Mouse (Mus musculus) adrenal gland, postnatal 25 days (tissue): ENCODE results near the gene Gm10272. TPM values are rescaled to one million over a fixed set of nuclear protein-coding genes. Genes with fewer than 3 reads are reported as not detected.
"Not testable (repeated sequence)": the region's sequence is repeated elsewhere in the genome, so short reads cannot be mapped to it uniquely, and the experiment has no call there.

Experiments used
- DNase-seq: peaks from one replicate; pipeline ENCODE4 v3.0.0; 2021; ENCODE audit warnings: mixed read lengths
- long read RNA-seq: library from polyadenylated mRNA; stranded (forward); transcript quantifications from one replicate; pipeline ENCODE4 v2.0.0, GENCODE M21; 2021
- total RNA-seq: library from RNA; stranded (reverse); gene quantifications from 2 replicates; pipeline ENCODE4 v1.2.3, GENCODE M21; 2021

Gm10272 gene
- total RNA-seq, result not detected in 2 replicates
- long read RNA-seq, result 0 reads

DNA sequence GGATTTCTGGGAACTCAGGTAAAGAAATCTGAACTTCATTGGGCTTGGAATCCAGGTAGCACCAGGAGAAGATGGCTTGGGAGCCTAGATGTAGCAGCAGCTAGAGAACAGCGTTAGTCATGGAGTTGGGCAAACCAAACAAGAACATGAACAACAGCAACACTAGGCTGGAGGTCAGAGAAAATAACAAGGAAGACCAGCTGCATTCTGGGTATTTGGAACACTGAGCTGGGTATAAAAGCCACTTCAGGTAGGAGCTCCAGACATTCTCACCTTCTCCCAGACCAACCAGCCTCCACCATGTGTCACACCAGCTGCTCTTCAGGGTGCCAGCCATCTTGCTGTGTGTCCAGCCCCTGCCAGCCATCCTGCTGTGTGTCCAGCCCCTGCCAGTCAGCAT is at the start of gene Gm10272:
Gene Gm10272 (plus strand): TSS at position 301 of the 400 bp plus-strand sequence.
- DNase-seq, result no peak

DNA sequence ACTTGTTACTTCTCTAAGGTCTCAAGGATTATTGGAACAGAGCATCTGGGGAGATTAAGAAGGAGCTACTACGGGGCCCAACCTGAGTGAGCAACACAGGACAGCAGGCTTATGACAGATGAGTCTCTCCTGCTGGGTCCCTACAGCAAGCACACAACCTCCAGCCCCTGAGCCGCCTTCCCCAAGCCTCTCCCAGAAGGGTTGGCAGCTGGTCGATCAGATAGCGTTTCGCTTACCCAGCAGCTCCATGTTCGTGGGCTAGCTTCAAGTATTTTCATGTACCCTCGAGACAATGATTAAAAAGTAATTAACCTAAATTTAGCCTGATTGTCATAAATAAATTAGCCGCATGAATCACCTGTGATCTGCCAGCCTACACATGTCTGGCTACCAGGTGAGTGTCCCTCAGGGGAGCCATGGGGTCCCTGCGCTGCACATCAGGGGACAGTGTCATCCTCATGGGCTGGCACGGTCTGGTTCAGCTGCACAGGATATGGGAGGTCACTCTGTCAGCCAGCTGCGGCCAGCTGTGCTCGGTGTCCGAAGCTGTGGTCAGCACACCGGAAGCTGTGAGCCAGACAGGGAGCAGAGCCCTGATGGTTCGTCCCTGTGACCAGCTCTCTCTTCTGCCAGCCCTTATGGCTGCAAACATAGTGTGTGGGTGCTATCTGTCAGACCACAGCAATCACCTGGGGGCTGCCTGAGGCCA is 48.0 kb upstream of the Gm10272 start:
- DNase-seq, result no peak

DNA sequence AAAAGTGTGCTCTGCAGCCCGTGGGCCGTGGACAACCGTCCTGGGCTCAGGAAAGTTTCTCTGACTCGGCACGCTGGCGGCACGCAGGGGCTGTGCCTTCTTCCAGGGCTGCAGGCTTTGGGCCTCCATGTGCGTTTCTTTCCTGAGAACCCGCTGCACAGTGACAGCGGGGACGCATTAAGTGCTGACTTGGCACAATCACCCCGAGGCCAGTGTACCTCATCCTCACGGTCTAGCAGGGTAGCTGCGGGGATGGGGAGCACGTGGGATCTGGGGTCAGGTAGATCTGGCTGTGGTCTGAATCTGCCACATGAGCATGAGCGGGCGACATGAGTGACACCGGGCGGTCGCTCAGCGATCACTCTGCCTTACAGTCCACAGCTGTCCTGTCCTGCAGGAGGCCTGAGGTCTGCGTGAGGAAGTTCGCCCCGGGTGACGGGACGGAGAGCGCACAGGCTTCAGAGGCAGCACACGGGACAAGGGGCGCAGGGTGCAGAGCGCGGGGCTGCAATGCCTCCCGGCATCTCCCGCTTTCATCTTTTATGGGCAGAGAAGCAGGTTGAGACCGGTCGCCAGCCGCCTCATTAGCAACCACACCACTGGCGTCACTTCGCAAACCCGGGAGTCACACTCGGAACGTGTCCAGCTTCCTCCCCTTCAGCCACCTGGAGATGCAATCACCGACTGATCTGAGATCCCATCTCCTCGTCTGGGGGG is 42.3 kb upstream of the Gm10272 start:
- no peak for DNase-seq

DNA sequence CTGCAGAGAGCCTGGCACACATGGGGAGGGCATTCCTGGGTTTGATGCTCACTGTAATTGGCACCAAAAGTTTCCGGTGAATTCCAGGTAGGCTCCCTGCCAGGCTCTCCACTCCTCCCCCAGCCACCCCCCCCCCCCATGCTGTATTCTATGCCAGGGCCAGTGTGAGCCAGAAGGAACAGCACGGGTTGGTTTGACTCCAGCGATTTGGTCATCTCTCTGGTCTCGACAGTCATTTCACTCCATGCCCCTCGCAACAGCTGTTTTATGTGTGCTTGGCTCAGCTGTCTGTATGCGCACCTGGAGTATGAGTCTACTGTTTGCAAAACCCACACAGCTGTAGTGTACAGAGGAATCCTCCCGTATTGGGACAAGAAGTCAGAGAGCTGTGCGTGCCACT is 40.1 kb upstream of the Gm10272 start:
- no peak for DNase-seq

DNA sequence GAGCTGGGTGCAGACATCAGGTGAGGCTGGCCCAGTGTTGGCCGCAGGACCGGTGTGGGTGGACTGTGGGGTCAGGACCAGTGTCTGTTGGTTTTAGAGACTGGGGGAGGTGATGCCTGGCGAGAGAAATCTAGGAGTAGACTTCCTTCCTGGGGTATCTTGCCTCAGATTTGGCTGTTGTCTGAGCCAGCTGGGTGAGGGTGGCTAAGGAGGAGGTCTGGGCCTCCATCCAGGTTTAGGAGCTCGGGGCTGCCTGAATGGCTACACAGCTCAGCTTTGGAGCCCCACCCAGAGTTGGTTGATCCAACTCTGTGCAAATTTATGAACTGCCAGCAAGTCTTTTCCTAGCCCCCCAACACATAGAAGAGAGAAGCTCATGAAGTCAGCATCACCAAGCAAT is 39.0 kb upstream of the Gm10272 start:
- DNase-seq, result no peak

DNA sequence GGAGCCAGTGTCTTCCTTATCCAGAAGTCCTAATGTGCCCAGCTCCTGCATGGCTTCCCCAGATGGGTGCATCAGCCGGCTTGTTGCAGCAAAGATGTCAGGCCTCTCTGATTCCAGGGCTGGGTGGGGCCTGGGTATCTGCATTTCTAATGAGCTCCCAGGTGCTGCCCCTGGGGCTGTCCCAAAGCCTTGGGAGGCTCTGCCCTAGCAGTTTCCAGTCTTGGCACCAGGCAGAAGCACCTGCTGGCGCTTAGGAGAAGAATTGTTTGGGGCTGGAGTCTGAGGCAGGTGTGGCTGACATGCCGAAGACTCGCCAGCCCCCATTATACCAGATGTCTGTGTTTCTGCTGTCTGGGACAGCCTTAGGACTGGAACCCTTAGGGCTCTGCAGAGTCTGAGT is 35.7 kb upstream of the Gm10272 start:
- DNase-seq, result no peak

DNA sequence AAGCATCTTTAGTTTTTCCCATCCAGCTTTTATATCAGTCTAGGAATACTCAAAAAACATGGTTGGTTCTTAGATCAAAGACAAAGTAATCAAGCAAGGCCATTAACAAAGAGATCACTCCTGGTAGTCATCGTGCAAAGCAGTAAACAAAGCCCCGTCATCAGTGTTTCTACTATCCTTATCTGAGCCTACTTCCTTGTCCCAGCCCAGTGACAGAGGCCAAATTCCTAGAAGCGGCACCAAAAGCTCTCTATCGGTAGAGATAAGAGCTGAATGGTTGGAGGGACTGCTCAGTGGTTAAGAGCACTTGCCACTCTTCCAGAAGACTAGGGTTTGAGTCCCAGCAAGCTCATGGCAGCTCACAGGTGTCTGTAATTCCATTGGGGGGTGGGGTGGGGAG is 34.9 kb upstream of the Gm10272 start:
- DNase-seq, result no peak

DNA sequence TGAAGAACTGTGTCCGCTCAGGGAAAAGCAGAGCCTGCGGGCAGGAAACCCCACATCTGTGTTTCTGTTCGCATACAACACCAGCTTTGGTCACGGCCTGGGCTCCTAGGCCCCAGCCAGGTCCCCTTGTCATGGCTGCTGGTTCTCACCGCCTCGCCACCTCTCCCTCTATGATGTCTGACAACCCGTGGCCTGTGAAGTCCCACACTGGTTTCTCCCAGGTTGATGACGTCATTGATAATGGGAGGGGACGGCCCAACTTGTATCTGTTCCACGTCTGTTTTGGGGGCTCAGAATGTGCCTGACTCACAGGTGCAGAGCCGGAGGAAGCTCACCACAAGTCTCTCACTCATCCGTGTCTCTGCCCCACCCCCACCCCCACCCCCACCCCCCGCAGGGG is 32.7 kb upstream of the Gm10272 start:
- DNase-seq, result no peak

DNA sequence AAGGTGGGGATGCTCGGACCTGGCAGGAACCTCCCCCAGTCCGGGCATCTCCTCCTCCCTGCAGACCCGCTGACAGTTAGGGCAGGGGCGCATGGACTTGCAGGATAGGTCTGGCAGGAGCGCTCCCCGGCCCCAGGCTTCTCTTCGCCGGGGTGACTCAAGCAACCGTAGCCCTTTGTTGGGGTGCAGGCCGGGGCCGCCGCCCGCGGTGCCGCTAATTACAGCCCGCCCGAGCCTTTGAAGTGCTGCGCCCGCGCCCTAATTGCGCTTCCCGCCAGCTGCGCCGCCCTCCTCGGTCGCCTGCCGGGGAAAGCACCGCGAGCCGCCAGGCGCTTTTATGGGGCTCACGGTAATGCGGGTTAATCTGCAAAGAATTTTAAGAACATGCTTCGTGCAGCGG is 28.9 kb upstream of the Gm10272 start:
- no peak for DNase-seq

DNA sequence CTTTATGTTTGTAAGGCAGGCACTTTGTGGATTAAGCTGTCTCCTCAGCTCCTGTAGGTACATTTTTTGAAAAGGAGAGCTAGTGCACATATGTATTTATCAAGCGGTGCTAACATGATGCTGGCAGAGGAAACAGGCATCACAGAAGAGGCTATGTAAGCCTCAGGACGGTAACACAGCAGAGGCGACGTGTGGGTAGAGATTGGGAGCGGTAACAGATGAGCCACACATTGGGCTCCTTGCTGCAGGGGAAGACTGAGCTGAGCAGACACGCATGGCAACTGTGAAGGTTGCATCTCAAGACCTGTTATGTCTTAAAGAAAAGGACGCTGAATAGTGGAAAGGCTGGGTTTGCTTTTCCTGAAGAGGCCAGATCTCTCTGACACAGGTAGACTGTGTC is 23.4 kb upstream of the Gm10272 start:
- no peak for DNase-seq

DNA sequence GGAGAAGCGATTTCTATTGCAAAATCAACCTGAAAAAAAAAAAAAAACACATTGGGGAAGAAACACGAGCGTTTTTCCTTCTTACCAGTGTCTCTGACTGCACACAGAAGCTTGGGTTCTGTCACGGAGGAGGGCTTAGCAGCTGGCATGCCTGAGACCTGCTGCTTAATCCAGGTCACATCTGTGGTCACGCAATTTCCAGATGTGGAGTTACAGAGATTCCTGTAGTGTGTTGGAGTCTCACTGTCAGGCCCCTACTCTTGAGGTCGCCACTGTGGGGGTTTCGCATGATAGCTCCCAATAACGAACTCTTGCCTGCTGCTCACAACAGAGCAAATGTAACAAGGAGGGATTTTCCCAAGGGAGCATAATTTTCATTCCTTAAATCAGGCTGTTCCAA is 22.2 kb upstream of the Gm10272 start:
- DNase-seq, result no peak

DNA sequence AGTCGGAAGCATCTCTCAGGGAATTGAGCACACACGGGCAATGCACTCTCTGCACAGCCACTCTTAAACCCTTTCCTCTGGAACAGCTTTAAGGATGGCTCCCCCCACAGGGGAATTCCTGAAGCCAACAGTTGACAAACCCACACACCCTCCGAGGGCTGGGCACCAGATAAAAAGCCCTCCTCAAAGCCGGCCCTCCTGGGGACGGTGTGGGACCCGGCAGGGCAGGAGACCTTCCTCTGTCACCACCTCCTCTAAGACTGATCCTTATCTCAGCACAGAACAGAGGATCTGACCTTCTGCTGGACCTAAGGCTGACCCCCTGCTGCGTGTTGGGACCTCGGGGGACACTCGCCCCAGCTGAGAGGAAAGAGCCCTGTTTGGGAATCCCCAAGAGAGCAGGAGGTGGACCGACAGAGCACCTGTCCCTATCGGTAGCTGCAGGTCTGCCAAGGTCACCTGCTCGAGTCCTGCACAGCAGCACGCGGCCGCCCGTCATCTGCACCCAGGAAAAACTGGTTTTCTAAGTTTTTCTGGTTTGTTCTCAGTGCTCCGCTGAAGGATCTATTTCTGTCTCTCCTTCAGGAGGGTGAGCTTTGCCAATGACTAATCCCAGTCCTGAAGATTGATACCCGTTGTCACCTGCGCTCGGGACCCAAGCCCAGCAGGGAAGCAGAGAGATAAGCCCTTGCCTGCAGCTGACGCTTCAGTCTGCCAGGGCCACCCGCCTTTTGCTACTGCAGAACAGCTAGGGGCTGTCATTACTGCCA is 20.3 kb upstream of the Gm10272 start, which contains the start of gene Tspear:
Gene Tspear (plus strand): TSS at position 675 of the 770 bp plus-strand sequence.
- no peak for DNase-seq

DNA sequence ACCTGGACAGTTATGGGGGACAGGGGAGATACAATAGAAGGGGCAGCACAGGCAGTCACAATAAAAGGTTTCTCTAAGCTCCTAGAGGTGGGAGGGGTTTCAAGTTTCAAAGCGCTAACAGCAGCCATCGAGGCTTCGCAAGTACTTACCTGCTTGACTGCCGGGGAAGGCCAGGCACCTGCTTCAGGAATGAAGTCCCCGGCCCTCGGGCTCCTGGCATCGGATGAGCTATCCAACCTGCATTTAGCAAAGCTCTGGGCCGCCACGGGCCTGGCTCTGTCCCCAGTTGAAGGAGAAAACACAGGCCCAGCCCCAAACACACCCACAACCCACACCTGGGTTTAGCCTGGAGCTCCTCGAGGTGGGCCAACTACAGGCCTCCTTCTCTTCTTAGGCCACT is 19.4 kb upstream of the Gm10272 start:
- no peak for DNase-seq

DNA sequence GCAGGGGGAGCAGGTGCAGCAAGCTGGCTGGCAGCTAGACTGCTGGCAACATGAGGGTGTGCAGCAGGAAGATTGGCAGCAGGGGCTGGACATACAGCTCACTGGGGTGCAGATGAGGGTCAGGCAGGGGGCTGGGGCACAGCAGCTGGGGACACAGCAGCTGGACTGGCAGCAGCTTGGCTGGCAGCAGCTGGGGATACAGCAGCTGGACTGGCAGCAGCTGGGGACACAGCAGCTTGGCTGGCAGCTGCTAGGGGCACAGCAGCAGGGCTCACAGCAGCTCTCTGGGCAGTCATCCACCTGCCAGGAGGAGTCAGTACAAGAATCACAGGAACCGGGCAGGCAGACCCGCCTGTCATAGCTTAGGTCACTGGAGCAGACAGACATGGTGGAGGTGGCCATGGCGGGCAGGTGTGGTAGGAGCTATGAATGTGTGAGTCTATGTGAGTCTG is 16.0 kb upstream of the Gm10272 start, which contains the start of gene Gm19402:
Gene Gm19402 (minus strand): TSS at position 402 of the 452 bp plus-strand sequence.
- not testable (repeated sequence) for DNase-seq

DNA sequence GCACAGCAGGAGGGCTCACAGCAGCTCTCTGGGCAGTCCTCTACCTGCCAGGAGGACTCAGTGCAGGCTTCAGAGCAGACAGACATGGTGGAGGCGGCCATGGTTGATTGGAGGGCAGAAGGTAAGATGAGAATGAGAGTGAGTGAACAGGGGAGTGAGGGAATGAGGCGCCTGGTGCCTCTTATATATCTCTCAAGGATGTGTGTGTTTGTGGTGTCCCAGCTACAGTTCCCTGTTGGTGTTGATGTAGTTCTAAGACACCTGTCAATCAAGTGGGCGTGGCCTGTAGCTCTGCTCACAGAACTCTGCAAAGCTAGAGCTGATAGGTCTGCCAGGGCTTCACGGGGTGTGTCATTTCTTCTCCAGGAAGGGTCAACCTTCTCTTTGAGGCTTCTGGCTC is 9.3 kb upstream of the Gm10272 start, which contains the start of gene Gm9508:
Gene Gm9508 (minus strand): TSS at position 101 of the 400 bp plus-strand sequence.
- no peak for DNase-seq

DNA sequence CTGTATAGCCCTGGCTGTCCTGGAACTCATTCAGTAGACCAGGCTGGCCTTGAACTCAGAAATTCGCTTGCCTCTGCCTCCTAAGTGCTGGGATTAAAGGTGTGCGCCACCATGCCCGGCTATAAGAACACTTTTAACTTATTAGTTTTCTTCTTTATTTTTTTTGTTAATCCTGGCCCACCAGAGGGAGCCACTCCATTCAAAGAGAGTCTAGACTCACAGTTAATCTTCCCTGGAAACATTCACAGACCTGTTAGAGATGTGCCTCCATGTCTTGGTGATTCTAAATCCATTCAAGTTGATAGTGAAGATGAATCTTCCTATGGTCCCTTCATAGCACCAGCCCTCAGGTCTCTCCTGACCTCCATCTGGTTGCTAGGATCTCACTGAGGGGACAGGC is 3.4 kb downstream of the Gm10272 start:
- no peak for DNase-seq

DNA sequence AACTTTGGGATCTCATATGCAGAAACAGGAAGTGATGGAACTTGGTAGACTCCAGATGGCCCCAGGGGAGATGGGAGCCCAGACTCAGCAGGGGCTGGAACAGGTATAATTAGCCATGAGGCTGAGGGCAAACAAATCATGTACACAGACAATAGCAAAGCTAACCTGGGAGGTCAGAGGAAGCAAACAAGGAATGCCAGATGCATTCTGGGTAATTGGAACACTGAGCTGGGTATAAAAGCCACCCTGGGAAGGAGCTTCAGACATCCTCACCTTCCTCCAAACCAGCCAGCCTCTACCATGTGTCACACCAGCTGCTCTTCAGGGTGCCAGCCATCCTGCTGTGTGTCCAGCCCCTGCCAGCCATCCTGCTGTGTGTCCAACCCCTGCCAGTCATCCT is 4.7 kb downstream of the Gm10272 start, which contains the start of gene Gm10024:
Gene Gm10024 (plus strand): TSS at position 301 of the 400 bp plus-strand sequence.
- DNase-seq, result not testable (repeated sequence)

DNA sequence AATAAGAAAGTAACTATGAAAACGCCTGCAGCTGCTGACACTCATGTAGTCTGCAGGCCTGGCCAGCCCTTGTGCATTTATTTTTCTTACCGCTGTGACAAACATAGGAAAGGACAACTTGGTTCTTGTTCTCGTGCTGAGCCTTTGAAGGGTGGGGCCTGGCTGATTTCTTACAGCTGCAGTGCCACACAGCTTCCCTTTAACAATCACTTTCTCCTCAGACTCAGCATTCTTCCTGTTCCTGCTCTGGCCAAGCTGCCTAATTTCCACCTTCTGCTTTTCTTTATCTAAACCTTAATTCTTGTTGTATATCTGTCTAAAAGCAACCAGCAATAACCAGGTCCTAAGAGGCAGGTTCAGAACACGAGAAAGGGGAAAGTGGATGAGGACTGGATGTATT is 7.3 kb downstream of the Gm10272 start:
- no peak for DNase-seq

DNA sequence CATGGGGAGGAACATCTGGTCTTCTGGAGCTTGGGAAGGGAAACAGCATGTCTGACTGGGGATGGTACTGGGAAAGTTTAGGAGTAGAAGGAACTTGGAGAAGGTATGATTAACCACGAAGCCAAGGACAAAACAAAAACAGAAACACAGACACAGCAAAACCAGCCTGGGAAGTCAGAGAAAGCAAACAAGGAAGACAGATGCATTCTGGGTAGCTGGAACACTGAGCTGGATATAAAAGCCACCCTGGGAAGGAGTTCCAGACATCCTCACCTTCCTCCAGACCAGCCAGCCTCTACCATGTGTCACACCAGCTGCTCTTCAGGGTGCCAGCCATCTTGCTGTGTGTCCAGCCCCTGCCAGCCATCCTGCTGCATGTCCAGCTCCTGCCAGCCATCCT is 9.1 kb downstream of the Gm10272 start, which contains the start of gene Gm10142:
Gene Gm10142 (plus strand): TSS at position 301 of the 400 bp plus-strand sequence.
- DNase-seq, result no peak

DNA sequence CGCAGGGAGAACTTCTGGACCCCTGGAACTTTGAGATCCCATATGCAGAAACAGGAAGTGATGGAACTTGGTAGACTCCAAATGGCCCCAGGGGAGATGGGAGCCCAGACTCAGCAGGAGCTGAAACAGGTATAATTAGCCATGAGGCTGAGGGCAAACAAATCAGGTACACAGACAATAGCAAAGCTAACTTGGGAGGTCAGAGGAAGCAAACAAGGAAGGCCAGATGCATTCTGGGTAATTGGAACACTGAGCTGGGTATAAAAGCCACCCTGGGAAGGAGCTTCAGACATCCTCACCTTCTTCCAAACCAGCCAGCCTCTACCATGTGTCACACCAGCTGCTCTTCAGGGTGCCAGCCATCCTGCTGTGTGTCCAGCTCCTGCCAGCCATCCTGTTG is 13.9 kb downstream of the Gm10272 start, which contains the start of gene Krtap12-1:
Gene Krtap12-1 (plus strand): TSS at position 301 of the 400 bp plus-strand sequence.
- DNase-seq, result not testable (repeated sequence)

DNA sequence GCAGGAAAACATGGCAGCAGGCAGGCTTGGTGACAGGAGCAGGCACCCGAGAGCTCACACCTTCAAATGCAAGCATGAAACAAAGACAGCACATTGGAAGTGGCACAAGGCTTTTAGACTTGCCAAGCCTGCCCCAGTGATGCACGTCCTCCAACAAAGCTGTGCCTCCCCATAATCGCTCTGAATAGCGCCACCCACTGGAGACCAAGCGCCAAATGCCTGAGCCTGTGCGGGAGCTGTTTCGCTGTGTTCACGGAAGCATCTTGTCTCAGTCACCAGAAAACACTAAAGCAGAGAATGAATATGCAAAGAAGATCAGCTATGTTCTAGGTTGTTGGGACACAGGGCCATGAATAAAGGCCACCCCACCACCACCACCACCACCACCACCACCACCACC is 18.4 kb downstream of the Gm10272 start:
- no peak for DNase-seq

DNA sequence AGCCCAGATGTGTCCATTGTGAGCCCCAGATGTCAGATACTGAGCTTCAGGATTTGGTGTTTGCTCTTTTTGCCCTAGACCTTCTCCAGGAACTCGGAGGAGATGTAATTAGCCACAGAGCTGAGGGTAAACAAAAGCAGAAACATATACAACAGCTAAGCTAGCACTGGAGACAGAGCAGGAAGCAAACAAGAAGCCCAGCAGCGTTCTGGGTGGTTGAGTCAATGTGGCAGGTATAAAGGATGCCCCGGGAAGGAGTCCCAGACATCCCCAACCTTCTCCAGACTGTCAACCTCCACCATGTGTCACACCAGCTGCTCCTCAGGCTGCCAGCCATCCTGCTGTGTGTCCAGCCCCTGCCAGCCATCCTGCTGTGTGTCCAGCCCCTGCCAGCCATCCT is 19.8 kb downstream of the Gm10272 start, which contains the start of gene Gm10100:
Gene Gm10100 (plus strand): TSS at position 301 of the 400 bp plus-strand sequence.
- DNase-seq, result no peak
